Mouse (Mus musculus): ENCODE results near the gene Col13a1. TPM values are rescaled to one million over a fixed set of nuclear protein-coding genes. Genes with fewer than 3 reads are reported as not detected.

Col13a1 gene
- total RNA-seq, 2 experiments from 2014 or later = 0.77 to 1.3 TPM

- DNase-seq (ENCODE audit: extremely low spot score in 1 of 2, low spot score in 1 of 2) = no peak
Observed at GRCm38 (mm10) chr10:61909004-61909403, 69.9 kb downstream of the Col13a1 start.

- no peak for DNase-seq (ENCODE audit: extremely low spot score in 1 of 2, low spot score in 1 of 2)
Observed at GRCm38 (mm10) chr10:61906226-61906625, 72.7 kb downstream of the Col13a1 start.

- DNase-seq (ENCODE audit: extremely low spot score in 1 of 2, low spot score in 1 of 2) = no peak
Observed at GRCm38 (mm10) chr10:61905308-61905707, 73.6 kb downstream of the Col13a1 start.

DNA sequence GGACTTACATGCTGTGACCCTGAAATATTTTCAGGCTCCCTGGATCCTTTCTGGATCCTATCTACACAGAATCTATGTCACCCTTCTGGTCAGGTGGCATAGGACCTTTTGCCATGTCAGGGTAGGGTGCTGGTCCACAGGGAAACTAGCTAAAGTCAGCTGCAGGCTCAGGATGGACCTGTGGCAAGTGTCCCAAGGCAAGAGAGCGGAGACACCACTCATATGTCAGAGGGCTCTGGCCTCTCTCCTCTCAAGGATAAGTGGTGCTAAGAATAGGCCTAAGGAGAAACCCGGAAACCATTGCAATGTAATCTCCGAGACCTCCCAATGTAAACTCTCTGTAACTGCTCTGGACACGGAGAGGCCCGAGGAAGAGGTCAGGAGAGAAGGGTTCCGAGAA, 80.8 kb downstream of the Col13a1 start:
- DNase-seq (ENCODE audit: extremely low spot score in 1 of 2, low spot score in 1 of 2) = no peak

DNA sequence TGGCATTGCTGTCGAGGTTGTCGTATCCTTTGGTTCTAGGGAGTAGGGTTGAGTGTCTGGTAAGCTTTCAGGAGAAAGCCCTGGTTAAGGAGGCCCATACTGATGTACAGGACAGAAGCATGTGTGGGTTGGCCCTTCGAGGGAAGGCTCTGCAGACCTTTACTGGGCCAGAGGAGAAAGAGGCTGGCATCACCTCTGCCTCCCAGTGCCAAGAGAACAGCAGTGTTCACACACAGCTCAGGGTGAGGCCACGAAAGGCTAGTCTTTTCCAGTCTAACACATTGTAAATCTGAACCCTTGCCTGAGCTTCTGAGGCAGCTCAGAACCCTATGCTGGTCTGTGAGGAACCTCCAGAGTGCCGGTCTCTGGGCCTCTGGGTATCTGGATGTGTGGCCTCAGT, 84.3 kb downstream of the Col13a1 start:
- DNase-seq (ENCODE audit: extremely low spot score in 1 of 2, low spot score in 1 of 2) = no peak

- DNase-seq (ENCODE audit: extremely low spot score in 1 of 2, low spot score in 1 of 2) = no peak
Observed at GRCm38 (mm10) chr10:61891138-61891537, 87.8 kb downstream of the Col13a1 start.

GRCm38 (mm10) chr10:61890294-61890693, 88.6 kb downstream of the Col13a1 start:
- DNase-seq (ENCODE audit: extremely low spot score in 1 of 2, low spot score in 1 of 2) = no peak

DNA sequence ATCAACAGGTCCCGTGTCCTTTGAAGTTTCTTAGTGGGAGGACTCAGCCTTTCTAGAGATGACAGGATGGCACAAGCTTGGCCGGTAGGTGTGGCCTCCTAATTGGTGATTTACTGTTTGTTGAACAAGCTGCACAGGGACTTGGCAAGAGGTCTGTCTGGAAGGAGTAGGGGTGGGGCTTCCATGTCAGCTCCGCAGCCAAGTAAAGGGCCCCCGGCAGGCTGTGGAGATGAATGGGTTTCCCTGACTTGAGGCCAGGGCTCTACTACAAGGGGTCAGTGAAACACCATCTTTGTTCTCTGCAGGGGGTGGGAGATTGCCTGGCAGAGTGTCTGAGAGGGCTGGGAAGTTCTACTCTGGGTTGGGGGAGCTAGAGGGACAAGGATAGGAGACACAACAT, 99.5 kb downstream of the Col13a1 start:
- DNase-seq (ENCODE audit: extremely low spot score in 1 of 2, low spot score in 1 of 2) = no peak

DNA sequence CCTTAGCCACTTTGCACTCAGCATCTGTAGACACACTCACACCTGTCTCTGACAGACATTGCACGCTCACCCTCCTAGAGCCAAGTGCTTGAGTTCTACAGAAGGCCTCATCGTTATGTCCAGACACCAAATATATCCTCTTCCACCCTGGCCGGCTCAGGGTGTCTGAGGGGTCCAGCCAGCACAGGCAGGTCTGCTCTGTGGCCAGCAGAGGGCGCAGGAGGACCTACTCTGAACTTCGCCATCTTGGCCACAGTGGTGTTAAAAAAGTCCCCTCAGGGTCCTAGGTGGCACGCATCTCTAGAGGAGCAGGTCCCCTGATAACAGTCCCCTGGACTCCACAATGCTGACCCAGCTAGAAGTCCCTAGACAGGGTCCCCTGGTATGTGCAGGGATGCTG, 101.1 kb downstream of the Col13a1 start:
- DNase-seq (ENCODE audit: extremely low spot score in 1 of 2, low spot score in 1 of 2) = peak; percentile 54 to 86

- no peak for DNase-seq (ENCODE audit: extremely low spot score in 1 of 2, low spot score in 1 of 2)
Observed at GRCm38 (mm10) chr10:61869796-61870195, 109.1 kb downstream of the Col13a1 start.

GRCm38 (mm10) chr10:61866045-61866580, 112.8 kb downstream of the Col13a1 start:
- DNase-seq (ENCODE audit: extremely low spot score in 1 of 2, low spot score in 1 of 2) = no peak

GRCm38 (mm10) chr10:61859451-61859850, 119.5 kb downstream of the Col13a1 start:
- DNase-seq (ENCODE audit: extremely low spot score in 1 of 2, low spot score in 1 of 2) = no peak

GRCm38 (mm10) chr10:61855139-61855675, 123.7 kb downstream of the Col13a1 start:
- DNase-seq (ENCODE audit: extremely low spot score in 1 of 2, low spot score in 1 of 2) = no peak

DNA sequence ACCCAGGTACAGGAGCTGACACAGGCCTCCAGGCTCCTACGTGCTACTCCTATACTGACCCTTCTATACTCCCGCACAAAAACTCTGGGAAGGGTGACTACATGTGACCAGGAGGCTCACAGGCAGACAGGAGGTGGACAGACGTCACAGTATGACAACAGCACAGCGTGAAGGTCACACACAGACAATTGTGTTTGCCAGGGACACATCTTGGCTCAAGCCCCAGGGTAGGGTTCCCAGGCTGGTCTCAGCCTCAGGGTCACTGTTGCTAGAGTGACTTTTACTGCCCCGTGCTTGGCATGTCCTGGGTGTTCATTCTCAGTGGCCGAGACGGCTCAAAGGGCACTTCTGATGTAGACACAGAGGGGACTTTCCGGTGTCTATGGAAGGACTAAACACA, 126.1 kb downstream of the Col13a1 start:
- DNase-seq (ENCODE audit: extremely low spot score in 1 of 2, low spot score in 1 of 2) = no peak

DNA sequence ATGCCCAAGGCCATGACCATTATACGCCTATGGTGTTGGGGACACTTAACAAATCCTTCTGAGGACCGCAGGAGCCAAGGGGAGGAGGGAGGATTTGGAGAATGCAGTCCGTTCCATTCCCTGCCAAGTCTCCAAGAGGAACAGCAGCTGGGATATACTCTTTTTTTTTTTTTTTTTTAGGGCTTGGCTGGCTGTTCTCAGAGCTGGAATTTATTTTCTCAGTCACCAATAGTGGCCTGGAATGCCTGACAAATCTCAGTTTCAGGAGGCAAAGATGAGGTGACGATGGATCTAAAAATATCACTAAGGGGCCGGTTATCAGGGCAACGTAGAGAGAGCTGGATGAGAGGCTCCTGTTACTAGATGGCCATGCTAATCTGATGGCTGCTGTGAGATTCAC, 130.4 kb downstream of the Col13a1 start:
- no peak for DNase-seq (ENCODE audit: extremely low spot score in 1 of 2, low spot score in 1 of 2)

- DNase-seq (ENCODE audit: extremely low spot score in 1 of 2, low spot score in 1 of 2) = no peak
Observed at GRCm38 (mm10) chr10:61845476-61845875, 133.4 kb downstream of the Col13a1 start.

- DNase-seq (ENCODE audit: extremely low spot score in 1 of 2, low spot score in 1 of 2) = no peak
Observed at GRCm38 (mm10) chr10:61844475-61844874, 134.4 kb downstream of the Col13a1 start.

- DNase-seq (ENCODE audit: extremely low spot score in 1 of 2, low spot score in 1 of 2) = no peak
Observed at GRCm38 (mm10) chr10:61842261-61842660, 136.6 kb downstream of the Col13a1 start.

GRCm38 (mm10) chr10:61839326-61839725, 139.6 kb downstream of the Col13a1 start:
- DNase-seq (ENCODE audit: extremely low spot score in 1 of 2, low spot score in 1 of 2) = no peak

DNA sequence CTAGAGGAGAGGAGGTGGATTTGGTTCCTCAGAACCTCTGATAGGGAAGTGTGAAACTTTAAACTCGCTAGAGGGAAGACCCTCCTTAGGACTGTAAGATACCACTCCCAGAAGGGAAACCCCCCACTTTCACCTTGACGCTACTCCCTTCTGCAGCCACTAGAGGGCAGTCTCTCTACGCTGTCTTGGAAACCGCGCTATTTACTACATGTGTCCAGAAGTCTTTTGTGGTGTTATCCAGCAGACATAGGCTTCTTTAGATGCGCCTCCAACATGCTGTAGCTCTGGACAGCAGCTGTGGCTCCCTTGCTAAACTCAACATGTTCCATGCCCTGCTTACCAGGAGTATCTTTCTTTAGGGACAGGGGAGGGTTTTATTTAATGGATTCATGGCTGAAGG, 140.1 kb downstream of the Col13a1 start:
- peak; percentile 24 to 48 for DNase-seq (ENCODE audit: extremely low spot score in 1 of 2, low spot score in 1 of 2)

DNA sequence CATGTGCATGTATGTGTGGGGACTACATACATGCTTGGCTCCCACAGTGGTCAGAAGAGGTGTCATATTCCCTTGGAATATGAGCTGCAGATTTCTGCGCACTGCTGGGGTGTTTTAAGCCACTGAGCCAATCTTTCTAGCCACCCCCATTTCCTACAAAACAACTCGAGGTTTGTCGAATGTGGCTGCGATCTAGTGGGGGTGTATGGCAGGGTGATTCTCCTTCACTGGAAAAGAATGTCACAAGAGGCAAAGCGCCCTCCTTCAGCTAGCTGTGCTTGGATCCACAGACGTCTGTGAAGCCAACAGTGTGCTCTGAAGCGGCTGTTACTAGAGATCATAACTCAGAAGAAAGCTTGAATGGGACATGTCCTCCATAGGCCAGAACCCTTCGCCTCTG, 141.6 kb downstream of the Col13a1 start:
- DNase-seq (ENCODE audit: extremely low spot score in 1 of 2, low spot score in 1 of 2) = no peak

DNA sequence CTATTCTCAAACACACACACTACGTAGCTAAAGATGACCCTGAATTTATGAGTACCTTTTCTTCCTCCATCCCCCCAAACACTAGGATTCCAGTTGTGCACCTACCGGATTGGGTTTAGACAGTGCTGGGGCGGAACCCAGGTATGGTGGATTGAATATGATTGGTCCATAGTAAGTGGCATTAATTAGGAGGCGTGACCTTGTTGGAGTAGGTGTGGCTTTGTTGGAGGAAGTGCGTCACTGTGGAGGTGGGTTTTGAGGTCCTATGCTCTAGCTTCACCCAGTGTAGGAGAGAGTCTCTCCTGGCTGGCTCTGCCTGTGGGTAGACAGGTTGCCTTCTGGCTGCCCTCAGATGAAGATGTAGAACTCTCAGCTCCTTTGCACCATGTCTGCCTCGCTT, 144.6 kb downstream of the Col13a1 start:
- DNase-seq (ENCODE audit: extremely low spot score in 1 of 2, low spot score in 1 of 2) = no peak

DNA sequence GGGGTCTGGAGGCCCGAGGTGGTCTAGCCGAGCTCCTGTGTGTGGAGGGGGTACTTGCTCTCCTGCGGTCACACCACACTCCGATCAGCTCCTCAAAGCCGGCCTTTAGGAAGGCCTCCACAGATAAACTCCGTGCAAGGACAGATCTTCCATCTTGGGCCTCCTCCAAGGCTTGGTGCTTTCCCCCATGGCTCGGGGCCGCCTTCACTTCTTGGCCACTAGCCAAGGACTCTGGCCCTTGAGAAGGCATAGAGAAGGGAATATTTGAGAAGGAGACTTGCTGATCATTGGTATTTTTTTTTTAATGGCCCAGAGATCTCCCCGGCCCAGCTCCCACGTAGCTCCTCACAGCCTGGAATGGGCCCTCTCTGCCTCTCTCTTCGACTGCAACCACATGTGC, 146.2 kb downstream of the Col13a1 start:
- no peak for DNase-seq (ENCODE audit: extremely low spot score in 1 of 2, low spot score in 1 of 2)

All from layer of hippocampus, postnatal 25 days (tissue).